Mouse (Mus musculus) embryonic facial prominence, embryonic 14.5 days (tissue): Measurements from ENCODE around the gene Ssx2ip. TPM values are rescaled to one million over a fixed set of nuclear protein-coding genes. Genes with fewer than 3 reads are reported as not detected.

Experiments
- ATAC-seq: fragments of 200-750 bp; cut with Nextera tagmentation; 2 replicates; pipeline ENCODE4 v1.8.0; 2017; ENCODE audit warnings: low read depth, moderate number of reproducible peaks, moderate TSS enrichment
- DNase-seq: peaks from one replicate; pipeline ENCODE4 v3.0.0-alpha.2; 2015; ENCODE audit warnings: low spot score
- H3K27ac ChIP-seq: fragments of 300-500 bp; sonication (generic); replicated peaks from 2 replicates; pipeline ENCODE4 v1.5.1; 2014; ENCODE audit warnings: low read depth, mild to moderate bottlenecking, low read length, moderate library complexity
- H3K27me3 ChIP-seq: fragments of 300-500 bp; sonication (generic); replicated peaks from 2 replicates; pipeline ENCODE4 v1.6.1; 2014; ENCODE audit warnings: low read length; ENCODE audit not compliant: control insufficient read depth, insufficient read depth
- H3K36me3 ChIP-seq: fragments of 300-500 bp; sonication (generic); 2 replicates; pipeline ENCODE4 v1.6.1; 2014; ENCODE audit warnings: low read length, mixed read lengths; ENCODE audit not compliant: control insufficient read depth, insufficient read depth
- H3K4me1 ChIP-seq: fragments of 300-500 bp; sonication (generic); 2 replicates; pipeline ENCODE4 v1.6.1; 2014; ENCODE audit warnings: antibody characterized with exemption, low read length; ENCODE audit not compliant: control insufficient read depth, insufficient read depth
- H3K4me2 ChIP-seq: fragments of 300-500 bp; sonication (generic); 2 replicates; pipeline ENCODE4 v1.6.1; 2014; ENCODE audit warnings: low read depth, mild to moderate bottlenecking, low read length, moderate library complexity, mixed read lengths
- H3K4me3 ChIP-seq: fragments of 300-500 bp; sonication (generic); 2 replicates; pipeline ENCODE4 v1.5.1; 2014; ENCODE audit warnings: low read depth, mild to moderate bottlenecking, low read length
- H3K9ac ChIP-seq: fragments of 300-500 bp; sonication (generic); 2 replicates; pipeline ENCODE4 v1.6.1; 2014; ENCODE audit warnings: low read depth, mild to moderate bottlenecking, low read length, moderate library complexity, mixed read lengths
- H3K9me3 ChIP-seq: fragments of 300-500 bp; sonication (generic); 2 replicates; pipeline ENCODE4 v1.6.1; 2016; ENCODE audit warnings: low read length; ENCODE audit not compliant: control insufficient read depth
- WGBS: fragments of 180-500 bp; shearing (Covaris S2); extraction: QIAGEN DNeasy Blood & Tissue Kit; methylation state at CpG from one replicate; pipeline ENCODE4 v1.1.7; 2014; 5-methylcytosine and 5-hydroxymethylcytosine counted together
- polyA plus RNA-seq: library from polyadenylated mRNA; unstranded; fragments of >200 nt; fragmentation: Nextera tagmentation; extraction: Ambion mirVana; gene quantifications from 2 replicates; pipeline ENCODE4 v1.2.1, GENCODE M21; 2014

Gene Ssx2ip
- polyA plus RNA-seq, 1 experiment from 2014 or later, result 35.1 TPM

DNA sequence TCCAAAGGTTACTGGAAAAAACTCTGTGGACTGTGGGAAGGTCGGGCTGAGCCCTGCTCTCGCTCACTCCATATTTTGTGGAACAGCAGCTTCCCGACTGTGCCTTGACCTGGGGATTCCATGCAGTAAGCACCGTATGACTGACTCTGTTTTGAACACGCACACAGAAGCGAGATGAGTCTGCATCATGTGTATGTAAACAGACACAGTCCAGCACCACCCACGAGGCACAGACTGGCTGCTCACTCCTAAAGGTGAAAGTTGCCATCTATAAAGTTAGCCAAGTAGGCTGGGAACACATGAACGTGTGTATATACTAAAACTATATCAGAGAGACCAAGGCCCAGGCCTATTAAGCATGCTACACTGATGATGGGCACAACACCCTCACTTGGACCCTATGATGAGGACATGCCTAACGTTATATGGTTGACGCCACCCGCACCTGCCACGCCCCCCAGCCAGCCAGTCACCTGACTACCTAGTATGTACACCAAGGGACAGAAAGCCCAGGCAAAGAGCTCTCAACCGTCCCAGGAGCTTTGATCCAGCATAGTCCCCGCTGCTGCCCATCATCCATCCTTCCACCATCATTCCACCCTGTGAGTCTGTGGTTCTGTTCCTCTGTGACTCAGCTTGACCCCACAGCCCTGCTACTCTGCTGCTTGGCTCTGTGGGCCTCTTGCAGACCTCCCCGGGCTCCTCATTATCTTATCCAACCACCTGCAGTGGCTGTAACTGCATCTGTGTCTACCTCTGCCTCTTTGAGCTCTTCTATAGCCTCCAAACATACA, 27.9 kb upstream of the Ssx2ip start:
- H3K27me3 ChIP-seq, result no peaks in the 10 kb centered on the region
- ATAC-seq, result no peak
- no peaks in the 10 kb centered on the region for H3K9me3 ChIP-seq
- H3K4me2 ChIP-seq, result no peak overlapping the region
- no peak overlapping the region for H3K27ac ChIP-seq
- H3K9ac ChIP-seq, result no peak overlapping the region
- 86% methylated on average over 15 of the region's 15 CpGs for WGBS
- no peak overlapping the region for H3K4me3 ChIP-seq
- no peaks in the 10 kb centered on the region for H3K4me1 ChIP-seq
- no peaks in the 10 kb centered on the region for H3K36me3 ChIP-seq
- no peak for DNase-seq

DNA sequence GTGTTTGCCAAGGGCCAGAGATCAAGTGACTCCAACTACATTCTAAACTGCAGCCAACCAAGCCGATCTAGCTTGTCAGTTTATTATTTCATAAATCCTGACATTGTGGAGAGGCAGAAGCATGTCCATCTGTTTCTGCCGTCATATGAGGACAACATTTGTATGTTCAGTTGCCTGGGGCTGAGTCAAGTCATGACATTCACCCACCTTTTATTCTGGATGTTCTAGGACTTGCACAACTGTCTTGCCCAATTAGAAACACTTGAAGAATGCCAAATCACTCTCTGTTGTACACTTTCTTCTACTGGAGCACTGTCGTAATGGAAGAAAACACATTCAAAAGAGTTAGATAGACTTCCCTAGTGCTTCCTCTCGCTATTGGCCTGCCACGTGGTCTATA, 27.2 kb upstream of the Ssx2ip start:
- Histone ChIP-seq H3K9ac (no peak overlapping the region), H3K27me3 (no peaks in the 10 kb centered on the region), H3K36me3 (no peaks in the 10 kb centered on the region), H3K27ac (no peak overlapping the region), H3K9me3 (no peaks in the 10 kb centered on the region), H3K4me3 (no peak overlapping the region), H3K4me1 (no peaks in the 10 kb centered on the region), H3K4me2 (no peak overlapping the region)
- ATAC-seq, result no peak
- no peak for DNase-seq
- WGBS, result 82% methylated on average over 5 of the region's 5 CpGs

DNA sequence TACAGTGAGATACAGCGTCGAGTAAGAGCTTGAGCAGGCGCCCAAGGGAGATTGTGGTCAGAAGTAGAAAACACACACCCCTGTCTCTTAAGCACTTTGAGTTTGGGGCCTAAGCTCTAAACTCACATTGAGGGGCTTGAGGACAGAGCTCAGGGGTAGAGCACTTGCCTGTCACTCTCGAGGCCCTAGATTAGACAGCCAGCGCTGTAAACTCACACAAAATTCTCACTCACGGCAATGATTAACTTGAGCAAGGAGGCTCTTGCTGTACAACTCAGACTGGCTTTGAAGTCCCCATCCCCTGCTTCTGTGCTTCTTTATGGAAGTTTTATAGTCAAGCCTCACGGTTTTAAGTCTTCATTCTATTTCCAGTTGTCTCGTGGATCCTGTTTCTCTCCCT, 25.7 kb upstream of the Ssx2ip start:
- no peaks in the 10 kb centered on the region; the same call in 1 of the 2 replicates for H3K9me3 ChIP-seq
- no peak overlapping the region for H3K9ac ChIP-seq
- ATAC-seq, result no peak
- 75% methylated on average over 8 of the region's 8 CpGs for WGBS
- H3K4me2 ChIP-seq, result no peak overlapping the region
- DNase-seq, result no peak
- no peaks in the 10 kb centered on the region for H3K4me1 ChIP-seq
- H3K36me3 ChIP-seq, result no peaks in the 10 kb centered on the region
- H3K4me3 ChIP-seq, result no peak overlapping the region
- H3K27me3 ChIP-seq, result no peaks in the 10 kb centered on the region
- H3K27ac ChIP-seq, result no peak overlapping the region

DNA sequence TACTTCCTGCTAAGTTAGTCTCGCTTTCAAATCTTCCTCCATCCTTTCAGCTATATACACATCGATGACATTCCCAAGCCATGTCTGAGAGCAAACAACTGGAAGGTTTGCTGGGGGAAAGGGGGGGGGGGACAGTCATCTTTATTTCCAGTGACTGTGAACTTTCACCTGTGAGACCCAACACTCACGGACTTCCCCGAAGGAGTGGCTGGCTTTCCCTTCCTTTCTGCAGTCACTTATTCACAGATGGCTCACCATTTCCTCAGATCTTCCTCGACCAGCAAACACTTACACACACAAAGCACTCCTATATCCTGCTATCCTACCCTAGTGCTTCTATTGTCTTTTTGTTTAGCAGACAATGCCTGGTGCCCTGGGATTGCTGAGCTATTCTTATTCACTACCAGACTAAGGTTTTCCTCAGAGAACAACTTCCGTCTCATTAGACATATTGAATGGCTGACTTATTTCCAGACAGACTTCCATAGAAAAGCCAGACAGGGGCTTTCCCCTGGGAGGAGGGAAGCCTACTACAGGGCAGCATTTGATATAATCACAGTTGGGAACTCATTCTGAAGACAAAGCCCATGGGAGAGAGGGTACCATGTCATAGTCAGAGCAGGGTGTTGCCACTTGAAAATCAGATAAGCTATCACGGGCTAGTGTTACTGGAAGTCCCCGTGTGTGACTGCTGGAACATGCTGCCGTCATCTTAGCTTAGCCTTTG, 24.5 kb upstream of the Ssx2ip start:
- WGBS, result 54% methylated on average over 9 of the region's 9 CpGs

DNA sequence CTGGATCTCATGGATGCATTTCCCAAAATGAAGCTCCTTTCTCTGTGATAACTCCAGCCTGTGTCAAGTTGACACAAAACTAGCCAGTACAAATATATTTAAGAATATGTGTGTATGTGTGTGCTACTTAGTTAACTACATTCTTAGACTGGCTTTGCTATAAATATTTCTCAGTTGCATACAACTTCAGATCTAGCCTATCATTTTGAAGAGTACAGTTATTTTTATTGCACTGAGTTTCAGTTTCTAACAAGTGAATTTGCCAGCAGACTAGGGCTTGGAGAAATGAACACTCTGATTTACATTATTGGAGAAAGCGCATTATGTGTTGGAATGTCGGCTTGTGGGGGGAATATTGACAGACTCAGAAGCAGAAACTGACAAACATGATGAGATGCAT, 23.6 kb upstream of the Ssx2ip start:
- no peak overlapping the region for H3K9ac ChIP-seq
- H3K27ac ChIP-seq, result no peak overlapping the region
- H3K4me1 ChIP-seq, result no peaks in the 10 kb centered on the region
- DNase-seq (no peak), ATAC-seq (no peak)
- H3K4me3 ChIP-seq, result no peak overlapping the region
- H3K27me3 ChIP-seq, result no peaks in the 10 kb centered on the region
- H3K9me3 ChIP-seq, result no peaks in the 10 kb centered on the region; the same call in 1 of the 2 replicates
- H3K4me2 ChIP-seq, result no peak overlapping the region
- 84% methylated on average over 2 of the region's 2 CpGs for WGBS
- no peaks in the 10 kb centered on the region for H3K36me3 ChIP-seq

More for the DNA sequence above, 24.5 kb upstream of the Ssx2ip start:
- ATAC-seq (peak; percentile 90), DNase-seq (peak; percentile 84)
- no peak overlapping the region for H3K4me3 ChIP-seq
- no peaks in the 10 kb centered on the region for H3K27me3 ChIP-seq
- H3K36me3 ChIP-seq, result no peaks in the 10 kb centered on the region
- no peak overlapping the region for H3K27ac ChIP-seq
- no peaks in the 10 kb centered on the region; the same call in 1 of the 2 replicates for H3K9me3 ChIP-seq
- H3K4me1 ChIP-seq, result no peaks in the 10 kb centered on the region
- H3K9ac ChIP-seq, result no peak overlapping the region
- no peak overlapping the region for H3K4me2 ChIP-seq

DNA sequence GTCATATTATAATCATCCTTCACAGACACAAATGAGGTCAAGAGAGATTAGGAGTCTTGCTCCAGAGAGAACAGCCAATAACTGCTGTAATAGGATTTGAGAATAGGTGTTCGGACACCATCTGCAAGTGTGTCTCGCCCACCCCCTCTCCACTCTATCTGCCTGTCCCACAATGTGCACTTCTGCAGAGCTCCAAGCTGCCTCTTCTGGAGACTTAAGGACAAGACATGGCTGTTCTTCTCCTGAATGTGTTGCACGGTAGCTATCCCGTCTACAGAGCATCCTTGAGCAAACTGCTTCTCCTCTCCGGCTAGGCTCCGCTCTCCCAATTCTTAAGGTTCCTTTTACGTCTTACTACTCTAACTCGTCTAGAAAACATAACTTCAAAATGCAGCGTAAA, 23.0 kb upstream of the Ssx2ip start:
- H3K27ac ChIP-seq, result no peak overlapping the region

DNA sequence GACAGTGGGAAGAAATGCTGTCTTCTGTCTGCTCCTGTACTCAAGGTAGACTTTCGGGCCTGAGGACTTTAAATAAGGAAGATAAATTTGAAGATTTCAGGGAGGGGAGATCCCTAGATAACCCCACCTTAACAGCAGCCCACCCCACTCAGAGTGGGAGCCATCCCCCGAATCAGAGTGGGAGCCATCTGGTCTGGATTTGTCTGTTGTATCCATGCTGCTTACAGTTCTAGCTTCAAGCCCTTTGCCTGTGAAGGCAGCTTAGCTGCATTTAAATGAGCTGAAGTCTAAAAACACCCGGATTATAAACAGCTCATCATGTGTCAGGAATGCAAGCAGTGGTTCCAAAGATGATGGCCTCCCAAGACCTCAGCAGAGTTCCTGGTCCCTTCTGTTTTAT, 17.6 kb upstream of the Ssx2ip start:
- WGBS, result 54% methylated on average over 3 of the region's 3 CpGs

More for the DNA sequence above, 23.0 kb upstream of the Ssx2ip start:
- ATAC-seq, result no peak
- Histone ChIP-seq H3K27me3 (no peaks in the 10 kb centered on the region), H3K4me2 (no peak overlapping the region), H3K4me1 (no peaks in the 10 kb centered on the region), H3K9ac (no peak overlapping the region), H3K9me3 (no peaks in the 10 kb centered on the region; the same call in 1 of the 2 replicates), H3K4me3 (no peak overlapping the region), H3K36me3 (no peaks in the 10 kb centered on the region)
- DNase-seq, result no peak
- WGBS, result 93% methylated on average over 9 of the region's 9 CpGs

DNA sequence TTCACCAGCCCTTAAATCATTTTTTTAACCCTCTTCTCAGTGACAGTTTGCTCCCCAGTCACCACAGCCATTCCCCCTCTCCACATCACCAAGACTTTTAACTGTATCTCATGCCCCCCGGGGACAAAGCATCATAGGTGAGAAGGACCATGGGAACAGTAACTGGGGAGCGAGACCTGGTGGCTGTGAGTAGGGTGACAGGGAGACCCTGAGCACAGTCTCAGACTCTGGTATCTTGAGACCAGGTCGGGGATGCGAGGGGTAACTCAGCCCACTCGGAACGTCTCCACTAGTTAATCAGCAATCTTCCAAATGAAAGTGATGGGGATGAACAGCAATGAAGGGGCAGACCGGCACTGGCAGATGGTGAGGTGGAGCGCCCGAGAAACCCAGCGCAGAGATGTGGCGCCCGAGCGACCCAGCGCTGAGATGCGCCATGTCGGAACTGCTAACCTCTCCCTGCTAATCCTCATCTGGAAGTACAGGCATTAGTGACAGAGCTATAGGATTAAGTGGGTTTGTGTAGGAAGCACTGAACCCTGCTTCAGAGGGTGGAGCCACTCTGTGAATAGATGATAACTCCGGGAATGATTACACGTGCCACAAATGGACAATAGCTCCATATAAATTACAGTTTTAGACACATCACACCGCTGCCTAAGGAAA, 11.7 kb upstream of the Ssx2ip start:
- no peak for DNase-seq
- H3K4me2 ChIP-seq, result peak overlapping the region; percentile 0; the same call in 1 of the 2 replicates

More for the DNA sequence above, 17.6 kb upstream of the Ssx2ip start:
- H3K4me3 ChIP-seq, result no peak overlapping the region
- ATAC-seq (no peak), DNase-seq (peak; percentile 20)
- H3K36me3 ChIP-seq, result no peaks in the 10 kb centered on the region
- H3K4me2 ChIP-seq, result no peak overlapping the region
- no peak overlapping the region for H3K27ac ChIP-seq
- H3K4me1 ChIP-seq, result no peaks in the 10 kb centered on the region
- H3K9me3 ChIP-seq, result no peaks in the 10 kb centered on the region; the same call in 1 of the 2 replicates
- no peaks in the 10 kb centered on the region for H3K27me3 ChIP-seq
- no peak overlapping the region for H3K9ac ChIP-seq

More for the DNA sequence above, 11.7 kb upstream of the Ssx2ip start:
- H3K4me1 ChIP-seq, result 0 out of 2 replicates have a peak, but pooled peaks cover 4% of the 10 kb centered on the region
- no peaks in the 10 kb centered on the region for H3K9me3 ChIP-seq
- H3K9ac ChIP-seq, result no peak overlapping the region
- no peaks in the 10 kb centered on the region for H3K36me3 ChIP-seq
- WGBS, result 83% methylated on average over 19 of the region's 19 CpGs
- H3K4me3 ChIP-seq, result no peak overlapping the region
- peak; percentile 55; the same call in 1 of the 2 replicates for ATAC-seq
- no peaks in the 10 kb centered on the region for H3K27me3 ChIP-seq
- no peak overlapping the region for H3K27ac ChIP-seq
